Mouse (Mus musculus) hindbrain, embryonic 15.5 days (tissue): ENCODE measurements around the gene Slc3a1. TPM values are rescaled to one million over a fixed set of nuclear protein-coding genes. Genes with fewer than 3 reads are reported as not detected.

Experiments used
- ATAC-seq: fragments of 200-750 bp; cut with Nextera tagmentation; 2 replicates; pipeline ENCODE4 v1.8.0; 2017; ENCODE audit warnings: low read depth, moderate number of reproducible peaks, moderate TSS enrichment; ENCODE audit not compliant: low FRiP score
- H3K27ac ChIP-seq: fragments of 300-500 bp; sonication (generic); replicated peaks from 2 replicates; pipeline ENCODE4 v1.5.1; 2015; ENCODE audit warnings: mild to moderate bottlenecking, inconsistent platforms
- H3K27me3 ChIP-seq: fragments of 300-500 bp; sonication (generic); 2 replicates; pipeline ENCODE4 v1.6.1; 2015; ENCODE audit warnings: control low read depth, inconsistent platforms
- H3K36me3 ChIP-seq: fragments of 300-500 bp; sonication (generic); 2 replicates; pipeline ENCODE4 v1.6.1; 2015; ENCODE audit warnings: control low read depth, inconsistent platforms
- H3K4me1 ChIP-seq: fragments of 300-500 bp; sonication (generic); replicated peaks from 2 replicates; pipeline ENCODE4 v1.6.1; 2015; ENCODE audit warnings: control low read depth, inconsistent platforms
- H3K4me2 ChIP-seq: fragments of 300-500 bp; sonication (generic); 2 replicates; pipeline ENCODE4 v1.6.1; 2015; ENCODE audit warnings: moderate library complexity, mild to moderate bottlenecking, inconsistent platforms
- H3K4me3 ChIP-seq: fragments of 300-500 bp; sonication (generic); 2 replicates; pipeline ENCODE4 v1.5.1; 2015; ENCODE audit warnings: mild to moderate bottlenecking, inconsistent platforms
- H3K9ac ChIP-seq: fragments of 300-500 bp; sonication (generic); 2 replicates; pipeline ENCODE4 v1.6.1; 2015; ENCODE audit warnings: inconsistent platforms
- H3K9me3 ChIP-seq: fragments of 300-500 bp; sonication (generic); 2 replicates; pipeline ENCODE4 v1.6.1; 2016; ENCODE audit warnings: control low read depth, inconsistent platforms
- WGBS: fragments of 180-500 bp; shearing (Covaris S2); methylation state at CpG from one replicate; pipeline ENCODE4 v1.1.7; 2015; 5-methylcytosine and 5-hydroxymethylcytosine counted together
- polyA plus RNA-seq: library from polyadenylated mRNA; unstranded; fragments of >200 nt; fragmentation: Nextera tagmentation; extraction: Ambion mirVana; gene quantifications from 2 replicates; pipeline ENCODE4 v1.2.1, GENCODE M21; 2015

Gene Slc3a1
- polyA plus RNA-seq, 1 experiment from 2014 or later: 0.39 TPM

DNA sequence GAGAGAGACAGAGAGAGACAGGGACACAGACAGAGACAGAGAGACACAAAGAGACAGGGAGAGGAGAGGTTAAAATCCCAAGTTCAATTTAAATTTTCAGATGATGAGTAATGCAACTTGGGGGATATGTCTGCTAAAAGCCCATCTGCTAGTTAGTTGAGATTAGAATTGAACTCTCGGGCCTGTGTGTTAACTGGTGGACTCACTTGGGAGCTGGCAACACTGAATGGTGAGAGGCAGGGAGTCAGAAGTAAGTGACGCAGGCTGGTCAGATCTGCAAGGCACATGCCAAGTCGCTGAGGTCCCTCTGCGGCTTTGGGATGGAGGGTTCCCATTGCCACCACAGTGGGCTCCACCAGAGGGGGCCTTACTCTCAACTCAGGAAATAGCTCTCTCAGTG, 10.1 kb downstream of the Slc3a1 start:
- no peak for ATAC-seq
- H3K4me2 ChIP-seq: no peak overlapping the region
- no peak overlapping the region for H3K27ac ChIP-seq
- H3K27me3 ChIP-seq: no peaks in the 10 kb centered on the region
- no peaks in the 10 kb centered on the region for H3K9me3 ChIP-seq
- no peaks in the 10 kb centered on the region for H3K36me3 ChIP-seq
- no peak overlapping the region for H3K9ac ChIP-seq
- no peak overlapping the region for H3K4me3 ChIP-seq
- no peaks in the 10 kb centered on the region for H3K4me1 ChIP-seq
- 86% methylated on average over 4 of the region's 4 CpGs for WGBS

DNA sequence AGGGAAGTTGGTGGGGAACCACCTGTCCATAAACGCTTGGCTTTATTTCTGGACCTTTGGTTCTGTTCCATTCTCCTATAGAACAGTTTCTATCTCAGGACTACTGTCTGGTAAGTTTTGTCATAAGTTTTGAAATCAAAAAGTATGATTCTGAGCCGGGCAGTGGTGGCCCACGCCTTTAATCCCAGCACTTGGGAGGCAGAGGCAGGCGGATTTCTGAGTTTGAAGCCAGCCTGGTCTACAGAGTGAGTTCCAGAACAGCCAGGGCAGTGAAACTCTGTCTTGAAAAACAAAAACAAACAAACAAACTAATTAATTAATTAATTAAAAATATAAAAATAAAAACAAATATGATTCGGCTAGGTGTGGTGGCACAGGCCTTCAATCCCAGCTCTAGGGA, 10.6 kb downstream of the Slc3a1 start:
- Histone ChIP-seq H3K4me3 (no peak overlapping the region), H3K9ac (no peak overlapping the region), H3K4me1 (no peaks in the 10 kb centered on the region), H3K36me3 (no peaks in the 10 kb centered on the region), H3K27me3 (no peaks in the 10 kb centered on the region), H3K27ac (no peak overlapping the region), H3K4me2 (no peak overlapping the region), H3K9me3 (no peaks in the 10 kb centered on the region)
- 94% methylated on average over 5 of the region's 5 CpGs for WGBS
- ATAC-seq: no peak

DNA sequence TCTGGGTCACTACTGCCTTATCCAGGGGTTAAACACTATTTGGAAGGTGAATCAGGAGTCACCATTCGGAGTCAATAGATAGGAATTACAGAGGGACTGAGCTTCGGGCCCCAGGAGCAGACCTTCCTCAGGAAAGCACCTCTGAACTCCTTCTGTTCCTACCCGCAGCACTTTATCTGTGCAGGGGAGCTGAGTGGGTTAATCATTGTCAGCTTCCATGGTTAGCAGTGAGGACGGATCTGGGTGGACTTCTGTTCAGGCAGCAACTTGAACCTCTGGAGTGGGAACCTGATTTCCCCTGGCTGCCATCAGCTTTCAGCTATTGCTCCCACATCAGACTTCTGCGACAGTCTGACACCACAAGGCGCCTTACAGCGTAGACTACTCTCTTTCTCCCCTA, 12.7 kb downstream of the Slc3a1 start:
- Histone ChIP-seq H3K4me2 (no peak overlapping the region), H3K4me3 (no peak overlapping the region)
- WGBS: 73% methylated on average over 7 of the region's 7 CpGs

DNA sequence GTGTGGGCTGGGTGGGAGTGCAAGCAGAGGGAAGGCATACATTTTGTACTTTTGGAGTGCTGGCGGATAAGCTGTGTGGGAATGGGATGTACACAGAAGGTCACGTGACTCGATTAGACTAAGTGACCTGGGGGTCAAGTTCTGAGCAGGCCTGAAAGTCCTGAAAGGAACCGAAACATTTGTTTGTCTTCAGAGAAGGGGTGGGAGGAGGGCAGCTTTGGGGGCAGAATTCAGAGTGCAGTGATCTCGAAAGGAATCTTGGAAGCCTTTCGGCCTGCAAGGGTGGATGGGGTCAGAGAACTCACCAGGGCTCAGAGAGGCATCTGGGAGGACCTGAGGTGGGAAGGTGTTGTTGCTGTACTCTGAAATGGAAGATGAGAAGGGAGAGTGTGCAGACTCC, 14.2 kb downstream of the Slc3a1 start:
- no peak overlapping the region for H3K27ac ChIP-seq
- no peaks in the 10 kb centered on the region for H3K4me1 ChIP-seq
- H3K9ac ChIP-seq: no peak overlapping the region
- no peak overlapping the region for H3K4me2 ChIP-seq
- WGBS: 63% methylated on average over 6 of the region's 6 CpGs
- H3K36me3 ChIP-seq: no peaks in the 10 kb centered on the region
- H3K27me3 ChIP-seq: no peaks in the 10 kb centered on the region
- ATAC-seq: no peak
- no peak overlapping the region for H3K4me3 ChIP-seq
- H3K9me3 ChIP-seq: no peaks in the 10 kb centered on the region

More for the DNA sequence above, 12.7 kb downstream of the Slc3a1 start:
- Histone ChIP-seq H3K9ac (no peak overlapping the region), H3K27ac (no peak overlapping the region), H3K9me3 (no peaks in the 10 kb centered on the region), H3K36me3 (no peaks in the 10 kb centered on the region), H3K4me1 (no peaks in the 10 kb centered on the region), H3K27me3 (no peaks in the 10 kb centered on the region)
- ATAC-seq: no peak

DNA sequence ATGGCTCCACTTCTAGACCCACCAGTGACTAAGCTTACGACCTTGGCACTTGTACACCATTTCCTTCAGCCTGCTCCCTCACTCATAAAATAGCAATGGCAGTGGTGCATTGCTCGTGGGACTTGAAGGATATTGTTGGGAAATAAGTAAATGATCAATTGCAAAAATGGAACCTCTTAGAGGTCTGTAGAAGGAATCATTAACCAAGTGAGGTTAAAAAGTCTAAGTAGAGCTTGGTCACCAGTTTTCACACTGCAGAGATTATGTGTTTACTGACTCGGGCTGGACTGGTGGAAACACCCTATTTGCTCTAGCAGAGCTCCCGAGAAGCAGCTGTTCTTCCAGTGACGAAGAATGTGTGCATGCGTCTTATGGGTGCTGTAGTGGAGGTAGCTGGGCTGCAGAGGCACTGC, 15.2 kb downstream of the Slc3a1 start:
- H3K9me3 ChIP-seq: no peaks in the 10 kb centered on the region
- no peak overlapping the region for H3K9ac ChIP-seq
- H3K27me3 ChIP-seq: no peaks in the 10 kb centered on the region
- WGBS: 84% methylated on average over 6 of the region's 6 CpGs
- ATAC-seq: no peak
- no peak overlapping the region for H3K27ac ChIP-seq
- H3K4me1 ChIP-seq: no peaks in the 10 kb centered on the region
- H3K4me3 ChIP-seq: no peak overlapping the region
- no peaks in the 10 kb centered on the region for H3K36me3 ChIP-seq
- no peak overlapping the region for H3K4me2 ChIP-seq

DNA sequence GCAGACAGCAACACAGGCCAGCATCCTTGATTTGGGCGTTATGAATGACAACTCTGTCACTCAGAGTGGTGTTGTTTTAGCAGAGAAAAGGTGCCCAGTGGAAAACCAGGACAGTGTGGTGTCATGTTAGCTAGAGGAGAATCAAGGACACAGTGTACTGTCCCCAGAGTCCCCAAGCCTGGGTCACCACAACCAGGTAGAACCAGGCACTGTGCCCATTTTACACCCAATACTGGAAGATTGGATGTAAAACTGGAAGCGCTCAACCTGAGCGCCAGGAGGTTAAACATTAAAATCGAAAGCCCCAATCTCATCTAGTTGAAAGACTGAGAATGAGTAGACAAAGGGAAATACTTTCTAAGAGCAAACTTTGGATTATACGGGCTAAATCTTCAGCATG, 16.3 kb downstream of the Slc3a1 start:
- WGBS: 93% methylated on average over 5 of the region's 5 CpGs
- no peak overlapping the region for H3K4me3 ChIP-seq
- ATAC-seq: no peak
- no peak overlapping the region for H3K4me2 ChIP-seq
- no peaks in the 10 kb centered on the region for H3K4me1 ChIP-seq
- H3K27me3 ChIP-seq: no peaks in the 10 kb centered on the region
- no peaks in the 10 kb centered on the region for H3K9me3 ChIP-seq
- H3K9ac ChIP-seq: no peak overlapping the region
- H3K27ac ChIP-seq: no peak overlapping the region
- H3K36me3 ChIP-seq: no peaks in the 10 kb centered on the region

DNA sequence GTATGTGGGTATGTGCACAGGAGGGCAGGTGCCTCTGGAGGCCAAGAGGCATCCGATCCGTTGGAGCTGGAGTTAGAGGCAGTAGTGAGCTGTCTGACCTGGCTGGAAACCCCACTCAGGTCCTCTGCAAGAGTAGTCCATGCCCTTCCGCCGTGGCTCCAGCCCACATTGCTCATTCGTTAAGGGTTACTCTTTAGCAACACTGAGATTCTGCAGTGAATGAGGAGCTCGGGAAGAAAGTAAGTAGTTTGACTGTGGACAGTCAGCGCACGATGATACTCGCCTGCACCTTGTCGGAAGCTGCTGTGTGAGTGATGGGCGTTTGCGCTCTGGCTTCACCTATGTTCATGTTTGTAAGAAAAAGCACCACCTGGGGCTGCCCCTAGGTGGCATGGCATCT, 17.0 kb downstream of the Slc3a1 start:
- 87% methylated on average over 12 of the region's 12 CpGs for WGBS
- Histone ChIP-seq H3K4me2 (no peak overlapping the region), H3K4me1 (no peaks in the 10 kb centered on the region), H3K9me3 (no peaks in the 10 kb centered on the region), H3K9ac (no peak overlapping the region), H3K27me3 (no peaks in the 10 kb centered on the region), H3K27ac (no peak overlapping the region), H3K36me3 (no peaks in the 10 kb centered on the region), H3K4me3 (no peak overlapping the region)
- ATAC-seq: no peak

DNA sequence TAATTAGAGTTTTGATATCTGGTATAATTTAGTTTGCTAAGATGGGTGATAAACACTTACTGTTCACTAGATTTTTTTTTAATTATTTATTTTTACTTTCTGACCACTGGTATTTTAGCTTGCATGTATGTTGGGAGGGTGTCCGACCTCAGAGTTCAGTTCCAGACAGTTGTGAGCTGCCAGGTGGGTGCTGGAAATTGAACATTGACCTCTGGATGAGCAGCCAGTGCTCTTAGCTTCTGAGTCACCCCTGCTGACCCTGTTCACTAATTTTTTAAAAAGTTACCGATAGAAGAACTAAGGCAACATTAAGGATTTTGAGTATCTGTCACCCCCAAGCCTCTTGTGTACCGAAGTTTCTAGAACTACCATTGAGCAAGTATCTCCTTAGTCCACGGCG, 20.2 kb downstream of the Slc3a1 start:
- Histone ChIP-seq H3K4me2 (no peak overlapping the region), H3K27me3 (no peaks in the 10 kb centered on the region), H3K27ac (no peak overlapping the region), H3K9ac (no peak overlapping the region), H3K4me1 (no peaks in the 10 kb centered on the region), H3K36me3 (no peaks in the 10 kb centered on the region), H3K4me3 (no peak overlapping the region), H3K9me3 (no peaks in the 10 kb centered on the region)
- no peak for ATAC-seq
- WGBS: 94% methylated on average over 5 of the region's 5 CpGs

DNA sequence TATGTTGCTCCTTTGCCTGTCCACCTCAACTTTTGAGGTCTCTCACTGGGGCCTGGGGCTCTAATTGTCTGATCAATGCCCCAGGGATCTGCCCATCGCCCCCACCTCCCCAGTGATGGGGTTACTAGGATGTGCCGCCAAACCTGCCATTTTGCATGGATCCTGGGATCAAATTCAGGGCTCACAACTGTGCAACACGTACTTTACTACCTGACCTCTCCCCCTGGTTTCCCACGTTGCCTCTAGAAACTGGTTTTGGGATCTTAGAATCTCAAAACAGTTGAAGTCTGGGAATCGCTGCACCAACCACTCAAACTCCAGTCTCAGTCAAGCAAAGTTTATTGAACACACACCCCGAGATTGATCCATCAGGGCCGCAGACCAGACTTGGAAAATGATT, 30.1 kb downstream of the Slc3a1 start:
- WGBS: 92% methylated on average over 7 of the region's 7 CpGs
- no peak overlapping the region for H3K4me3 ChIP-seq
- H3K4me1 ChIP-seq: no peaks in the 10 kb centered on the region
- no peak overlapping the region for H3K9ac ChIP-seq
- no peaks in the 10 kb centered on the region for H3K9me3 ChIP-seq
- no peaks in the 10 kb centered on the region for H3K27me3 ChIP-seq
- H3K4me2 ChIP-seq: no peak overlapping the region
- H3K36me3 ChIP-seq: peaks cover 8% of the 10 kb centered on the region; the same call in 1 of the 2 replicates
- H3K27ac ChIP-seq: no peak overlapping the region
- ATAC-seq: no peak

DNA sequence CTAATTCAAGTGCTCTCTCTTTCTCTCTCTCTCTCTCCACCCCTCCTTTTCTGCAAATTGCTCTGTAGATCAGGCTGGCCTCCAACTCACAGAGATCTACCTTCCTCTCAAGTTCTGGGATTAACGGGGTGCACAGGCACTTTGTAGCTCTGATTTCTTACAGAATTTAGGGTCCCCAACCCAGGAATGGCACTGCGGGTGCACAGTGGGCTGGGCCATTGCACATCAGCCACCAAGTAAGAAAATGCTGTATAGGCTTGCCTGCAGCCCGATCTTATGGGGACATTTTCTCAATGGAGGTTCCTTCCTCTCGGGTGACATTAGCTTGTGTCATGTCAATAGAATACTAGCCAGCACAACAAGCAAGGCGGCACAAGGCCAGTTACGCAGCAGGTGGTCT, 31.0 kb downstream of the Slc3a1 start:
- Histone ChIP-seq H3K27me3 (no peaks in the 10 kb centered on the region), H3K4me3 (no peak overlapping the region), H3K36me3 (peaks cover 15% of the 10 kb centered on the region), H3K27ac (no peak overlapping the region), H3K9ac (no peak overlapping the region), H3K4me2 (no peak overlapping the region), H3K9me3 (no peaks in the 10 kb centered on the region), H3K4me1 (no peaks in the 10 kb centered on the region)
- WGBS: 91% methylated on average over 6 of the region's 6 CpGs
- ATAC-seq: no peak

DNA sequence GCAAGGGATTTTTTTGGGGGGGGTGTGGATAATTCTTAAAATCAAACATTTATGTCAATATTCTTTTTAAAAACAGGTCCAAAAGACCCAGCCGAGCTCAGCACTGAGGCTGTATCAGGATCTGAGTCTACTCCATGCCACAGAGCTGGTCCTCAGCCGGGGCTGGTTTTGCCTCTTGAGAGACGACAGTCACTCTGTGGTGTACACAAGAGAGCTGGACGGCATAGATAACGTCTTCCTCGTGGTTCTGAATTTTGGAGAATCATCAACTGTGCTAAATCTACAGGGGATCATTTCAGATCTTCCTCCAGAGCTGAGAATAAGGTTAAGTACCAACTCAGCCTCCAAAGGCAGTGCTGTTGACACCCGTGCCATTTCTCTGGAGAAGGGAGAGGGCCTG, 35.4 kb downstream of the Slc3a1 start:
- H3K4me2 ChIP-seq: no peak overlapping the region
- H3K27me3 ChIP-seq: no peaks in the 10 kb centered on the region
- peaks cover 48% of the 10 kb centered on the region for H3K36me3 ChIP-seq
- H3K9ac ChIP-seq: no peak overlapping the region
- WGBS: 93% methylated on average over 7 of the region's 7 CpGs
- H3K9me3 ChIP-seq: no peaks in the 10 kb centered on the region
- H3K27ac ChIP-seq: no peak overlapping the region
- no peak for ATAC-seq
- H3K4me1 ChIP-seq: no peaks in the 10 kb centered on the region
- H3K4me3 ChIP-seq: no peak overlapping the region

DNA sequence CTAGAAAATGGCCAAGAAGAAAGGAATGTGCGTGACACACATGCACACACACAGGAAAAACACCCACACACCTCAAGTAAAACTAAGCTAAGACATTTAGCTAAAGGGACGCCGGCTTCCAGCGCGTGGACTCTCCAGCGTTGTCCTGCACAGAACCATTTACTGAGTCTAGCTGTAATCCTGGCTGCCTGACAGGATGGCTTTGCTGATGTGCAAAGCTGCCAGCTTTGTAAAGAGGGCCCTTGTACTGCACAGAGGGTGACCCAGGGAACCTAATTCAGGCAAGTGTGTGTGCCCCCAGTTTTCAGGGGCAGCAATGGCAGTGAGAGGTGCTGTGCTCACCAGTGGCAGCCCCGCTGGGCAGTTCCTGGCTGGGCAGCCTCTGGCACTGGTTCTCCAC, 39.2 kb downstream of the Slc3a1 start:
- H3K36me3 ChIP-seq: peaks cover 75% of the 10 kb centered on the region
- no peaks in the 10 kb centered on the region; the same call in 1 of the 2 replicates for H3K4me1 ChIP-seq
- WGBS: 93% methylated on average over 7 of the region's 7 CpGs
- H3K4me2 ChIP-seq: no peak overlapping the region
- no peaks in the 10 kb centered on the region for H3K9me3 ChIP-seq
- no peak overlapping the region for H3K4me3 ChIP-seq
- no peaks in the 10 kb centered on the region for H3K27me3 ChIP-seq
- ATAC-seq: no peak
- no peak overlapping the region for H3K27ac ChIP-seq
- no peak overlapping the region for H3K9ac ChIP-seq

DNA sequence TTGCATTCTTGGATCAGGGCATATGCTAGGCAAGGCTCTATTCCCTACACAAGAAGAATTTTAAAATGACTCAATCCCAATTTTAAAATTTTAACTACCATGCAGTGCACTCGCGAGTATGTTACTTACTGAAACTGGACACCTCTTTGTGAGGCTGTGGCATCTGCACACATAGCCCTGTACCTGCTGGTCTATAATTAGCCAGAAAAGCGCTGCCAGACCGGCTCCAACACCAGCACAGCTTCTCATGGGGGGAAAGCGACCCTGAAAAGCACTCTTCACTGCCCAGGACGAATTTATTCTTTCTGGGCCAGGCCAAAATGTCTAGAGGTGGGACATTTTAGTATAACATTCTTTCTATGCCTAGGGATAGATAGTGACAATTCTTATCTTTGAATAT, 42.5 kb downstream of the Slc3a1 start:
- Histone ChIP-seq H3K9me3 (no peaks in the 10 kb centered on the region), H3K9ac (no peak overlapping the region), H3K4me2 (no peak overlapping the region), H3K27me3 (no peaks in the 10 kb centered on the region), H3K4me1 (peaks cover 7% of the 10 kb centered on the region), H3K36me3 (peaks cover 55% of the 10 kb centered on the region), H3K4me3 (no peak overlapping the region), H3K27ac (no peak overlapping the region)
- ATAC-seq: no peak
- 93% methylated on average over 6 of the region's 6 CpGs for WGBS
